Mouse (Mus musculus): Measurements from ENCODE around the gene Pygl. TPM values are rescaled to one million over a fixed set of nuclear protein-coding genes. Genes with fewer than 3 reads are reported as not detected.

Gene Pygl
- total and polyA plus RNA-seq, 3 experiments, result 13.9 to 26.9 TPM; not detected in 1

- no peak overlapping the region for H3K27ac ChIP-seq (ENCODE audit: control insufficient read depth, low read depth, low read length)
- TF ChIP-seq USF1 (IDR thresholded peaks at IDR 0.05; ENCODE audit: low read depth, low read length), result no peak
- no peak for TF ChIP-seq POLR2AphosphoS2 (IDR thresholded peaks at IDR 0.05; ENCODE audit: low read length)
- no peak for TF ChIP-seq MYB (IDR thresholded peaks at IDR 0.05; ENCODE audit: low read depth, low read length)
- TF ChIP-seq GATA1 (IDR thresholded peaks at IDR 0.05; ENCODE audit: low read depth, low read length), result no peak
- TF ChIP-seq MAX (IDR thresholded peaks at IDR 0.05; ENCODE audit: low read length), result no peak
- no peak for TF ChIP-seq ETS1 (IDR thresholded peaks at IDR 0.05; ENCODE audit: low read depth, low read length)
- TF ChIP-seq BHLHE40 (IDR thresholded peaks at IDR 0.05; ENCODE audit: borderline replicate concordance, low read depth, low read length), result no peak
- no peak for TF ChIP-seq CTCF (IDR thresholded peaks at IDR 0.05 in 2 of 3, conservative IDR thresholded peaks at IDR 0.05 in 1 of 3; ENCODE audit: control insufficient read depth in 1 of 3, insufficient read depth in 1 of 3, low read depth in 2 of 3, low read length in 3 of 3, poor library complexity in 1 of 3, severe bottlenecking in 1 of 3)
- TF ChIP-seq JUND (IDR thresholded peaks at IDR 0.05; ENCODE audit: low read depth, low read length), result no peak
- no peak for TF ChIP-seq MAFK (IDR thresholded peaks at IDR 0.05; ENCODE audit: borderline replicate concordance, low read depth, low read length)
- no peak for TF ChIP-seq CHD2 (IDR thresholded peaks at IDR 0.05; ENCODE audit: low read length)
- no peak for TF ChIP-seq POLR2A (IDR thresholded peaks at IDR 0.05; ENCODE audit: control insufficient read depth in 1 of 2, insufficient read depth in 1 of 2, low read depth in 1 of 2, low read length in 2 of 2, poor library complexity in 1 of 2)
- no peak overlapping the region for H3K9ac ChIP-seq (ENCODE audit: control insufficient read depth, low read depth, low read length, poor library complexity, severe bottlenecking)
- no peaks in the 10 kb centered on the region for H3K9me3 ChIP-seq (replicated peaks; ENCODE audit: insufficient read depth, low read length)
- no peaks in the 10 kb centered on the region for H3K79me2 ChIP-seq (ENCODE audit: control insufficient read depth, insufficient read depth, low read length, poor library complexity)
- peaks cover 8 to 11% of the 10 kb centered on the region in 2 experiments for H3K27me3 ChIP-seq (ENCODE audit: control insufficient read depth in 1 of 2, insufficient read depth in 2 of 2, low read length in 2 of 2)
- no peak overlapping the region for H3K4me3 ChIP-seq (ENCODE audit: control insufficient read depth in 1 of 2, insufficient read depth in 1 of 2, low read depth in 2 of 2, low read length in 2 of 2)
- H3K4me1 ChIP-seq (ENCODE audit: control insufficient read depth in 1 of 2, insufficient read depth in 2 of 2, low read length in 2 of 2), result no peaks in the 10 kb centered on the region
- H3K36me3 ChIP-seq (ENCODE audit: control insufficient read depth in 1 of 2, insufficient read depth in 2 of 2, low read length in 2 of 2), result no peaks in the 10 kb centered on the region
- no peak for DNase-seq (ENCODE audit: low read depth, low spot score)
Measured at GRCm38 (mm10) chr12:70262271-70262953, 31.1 kb upstream of the Pygl start.

GRCm38 (mm10) chr12:70251210-70251884 lies 20.1 kb upstream of the Pygl start:
- no peak for DNase-seq (ENCODE audit: low read depth, low spot score)
- Histone ChIP-seq H3K27ac (ENCODE audit: control insufficient read depth, low read depth, low read length) (no peak overlapping the region), H3K4me1 (ENCODE audit: control insufficient read depth in 1 of 2, insufficient read depth in 2 of 2, low read length in 2 of 2) (no peaks in the 10 kb centered on the region), H3K4me3 (ENCODE audit: control insufficient read depth in 1 of 2, insufficient read depth in 1 of 2, low read depth in 2 of 2, low read length in 2 of 2) (no peak overlapping the region), H3K9ac (ENCODE audit: control insufficient read depth, low read depth, low read length, poor library complexity, severe bottlenecking) (no peak overlapping the region), H3K9me3 (replicated peaks; ENCODE audit: insufficient read depth, low read length) (no peaks in the 10 kb centered on the region), H3K36me3 (ENCODE audit: control insufficient read depth in 1 of 2, insufficient read depth in 2 of 2, low read length in 2 of 2) (no peaks in the 10 kb centered on the region), H3K79me2 (ENCODE audit: control insufficient read depth, insufficient read depth, low read length, poor library complexity) (no peaks in the 10 kb centered on the region), H3K27me3 (ENCODE audit: control insufficient read depth in 1 of 2, insufficient read depth in 2 of 2, low read length in 2 of 2) (peaks cover 9 to 11% of the 10 kb centered on the region in 2 experiments)
- TF ChIP-seq RCOR1 (IDR thresholded peaks at IDR 0.05; ENCODE audit: low read depth, low read length), result no peak
- TF ChIP-seq CTCF (IDR thresholded peaks at IDR 0.05 in 2 of 3, conservative IDR thresholded peaks at IDR 0.05 in 1 of 3; ENCODE audit: control insufficient read depth in 1 of 3, insufficient read depth in 1 of 3, low read depth in 2 of 3, low read length in 3 of 3, poor library complexity in 1 of 3, severe bottlenecking in 1 of 3), result no peak

Measured in MEL (cell line).